Mouse (Mus musculus) intestine, postnatal 0 days (tissue): ENCODE data around the gene Tmem191c. TPM values are rescaled to one million over a fixed set of nuclear protein-coding genes. Genes with fewer than 3 reads are reported as not detected.

Experiments used
- ATAC-seq: fragments of 200-750 bp; cut with Nextera tagmentation; 2 replicates; pipeline ENCODE4 v1.8.0; 2017; ENCODE audit warnings: mild to moderate bottlenecking, moderate TSS enrichment, moderate library complexity
- H3K27ac ChIP-seq: fragments of 300-500 bp; sonication (generic); 2 replicates; pipeline ENCODE4 v1.5.1; 2014; ENCODE audit warnings: mild to moderate bottlenecking, low read depth, low read length, moderate library complexity
- H3K27me3 ChIP-seq: fragments of 300-500 bp; sonication (generic); replicated peaks from 2 replicates; pipeline ENCODE4 v1.6.1; 2014; ENCODE audit warnings: low read length, mixed read lengths; ENCODE audit not compliant: control insufficient read depth, insufficient read depth
- H3K36me3 ChIP-seq: fragments of 300-500 bp; sonication (generic); 2 replicates; pipeline ENCODE4 v1.6.1; 2014; ENCODE audit warnings: mild to moderate bottlenecking, moderate library complexity; ENCODE audit not compliant: control insufficient read depth, insufficient read depth
- H3K4me1 ChIP-seq: fragments of 300-500 bp; sonication (generic); replicated peaks from 2 replicates; pipeline ENCODE4 v1.6.1; 2014; ENCODE audit warnings: antibody characterized with exemption, low read length, mixed read lengths; ENCODE audit not compliant: control insufficient read depth, insufficient read depth
- H3K4me2 ChIP-seq: fragments of 300-500 bp; sonication (generic); replicated peaks from 2 replicates; pipeline ENCODE4 v1.6.1; 2014; ENCODE audit warnings: low read depth, mild to moderate bottlenecking, moderate library complexity
- H3K4me3 ChIP-seq: fragments of 300-500 bp; sonication (generic); 2 replicates; pipeline ENCODE4 v1.5.1; 2014; ENCODE audit warnings: low read depth, low read length
- H3K9ac ChIP-seq: fragments of 300-500 bp; sonication (generic); 2 replicates; pipeline ENCODE4 v1.6.1; 2014; ENCODE audit warnings: mild to moderate bottlenecking, low read depth, low read length
- H3K9me3 ChIP-seq: fragments of 300-500 bp; sonication (generic); 2 replicates; pipeline ENCODE4 v1.6.1; 2016; ENCODE audit warnings: mixed run types; ENCODE audit not compliant: control insufficient read depth
- CTCF ChIP-seq: sonication (generic); IDR thresholded peaks from 2 replicates; pipeline ENCODE4 v1.5.1; 2016; ENCODE audit warnings: low read depth, mild to moderate bottlenecking, control low read depth, antibody characterized with exemption, moderate library complexity
- WGBS: fragments of 180-500 bp; shearing (Covaris S2); extraction: QIAGEN DNeasy Blood & Tissue Kit; methylation state at CpG from one replicate; pipeline ENCODE4 v1.1.7; 2014; 5-methylcytosine and 5-hydroxymethylcytosine counted together
- polyA plus RNA-seq: library from polyadenylated mRNA; unstranded; fragments of >200 nt; fragmentation: Nextera tagmentation; extraction: Ambion mirVana; gene quantifications from 2 replicates; pipeline ENCODE4 v1.2.1, GENCODE M21; 2015

The Tmem191c gene
- polyA plus RNA-seq, 1 experiment from 2014 or later = 4.8 TPM

DNA sequence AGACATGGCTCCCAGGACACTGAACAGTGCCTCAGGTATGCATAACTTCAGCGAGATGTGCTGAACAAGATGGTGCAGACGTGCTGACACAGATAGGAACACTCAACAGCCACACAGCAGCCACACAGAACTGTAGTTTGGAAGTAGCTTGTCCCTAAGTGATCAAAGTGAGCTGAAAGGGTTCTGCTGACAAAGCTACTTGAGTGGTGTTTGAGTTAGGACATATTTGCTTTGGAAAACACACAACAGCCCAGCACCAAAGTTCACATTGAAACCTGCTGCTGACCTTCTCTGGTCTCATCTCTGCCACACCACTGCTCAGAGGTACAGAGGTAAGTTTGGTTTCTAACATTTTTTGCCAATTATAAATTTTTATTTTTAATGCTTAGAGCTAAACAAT, 55.2 kb downstream of the Tmem191c start, which contains the start of gene Serpind1:
Serpind1 (plus strand) TSS at position 256 of the 400 bp plus-strand sequence.
- H3K27ac ChIP-seq = 0 out of 2 replicates have a peak within 1 kb of the TSS, but pooled peaks have one; percentile 21
- H3K4me2 ChIP-seq = no peak within 1 kb of the TSS
- WGBS = 63% methylated on average over 2 of the region's 2 CpGs
- peaks cover 2% of the 10 kb centered on the region; the same call in 1 of the 2 replicates for H3K36me3 ChIP-seq
- no peaks in the 10 kb centered on the region for H3K27me3 ChIP-seq
- H3K4me1 ChIP-seq = no peaks in the 10 kb centered on the region
- no peak for ATAC-seq
- no peak within 1 kb of the TSS for H3K9ac ChIP-seq
- no peak within 1 kb of the TSS for H3K4me3 ChIP-seq
- H3K9me3 ChIP-seq = no peaks in the 10 kb centered on the region
- no peak for TF ChIP-seq CTCF

DNA sequence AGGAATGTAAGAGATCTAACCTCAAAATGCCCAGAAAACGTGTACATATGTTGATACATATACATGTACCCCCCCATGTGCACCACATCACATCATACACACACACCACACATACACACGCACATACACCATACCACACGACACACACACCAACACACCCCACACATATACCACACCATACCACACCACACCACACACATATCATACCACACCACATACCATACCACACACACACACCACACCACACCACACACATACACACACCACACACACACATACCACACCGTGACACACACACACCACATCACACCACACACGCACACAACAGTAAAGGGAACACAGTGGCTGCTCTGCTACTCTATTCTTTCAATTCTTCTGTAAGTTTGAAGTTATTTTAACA, 56.0 kb downstream of the Tmem191c start:
- no peak overlapping the region for H3K4me2 ChIP-seq
- H3K4me1 ChIP-seq = no peaks in the 10 kb centered on the region
- ATAC-seq = no peak
- 95% methylated on average over 5 of the region's 5 CpGs for WGBS
- no peak overlapping the region for H3K4me3 ChIP-seq
- TF ChIP-seq CTCF = no peak
- H3K27me3 ChIP-seq = no peaks in the 10 kb centered on the region
- H3K36me3 ChIP-seq = peaks cover 4% of the 10 kb centered on the region; the same call in 1 of the 2 replicates
- no peaks in the 10 kb centered on the region for H3K9me3 ChIP-seq
- H3K27ac ChIP-seq = no peak overlapping the region
- H3K9ac ChIP-seq = no peak overlapping the region

Other genes with a start within 250 kb of the Tmem191c start
- 3.4 and 3.6 TPM in 2 replicates for gene Ypel1, start 206.4 kb upstream of the Tmem191c start, polyA plus RNA-seq
- 71.9 and 78.7 TPM in 2 replicates for gene Ppil2, start 164.8 kb upstream of the Tmem191c start, polyA plus RNA-seq
- gene 2610318N02Rik, start 150.9 kb upstream of the Tmem191c start, polyA plus RNA-seq = 7.1 and 7.9 TPM in 2 replicates
- gene Sdf2l1, start 143.7 kb upstream of the Tmem191c start, polyA plus RNA-seq = 67.9 and 70.3 TPM in 2 replicates
- gene Ydjc, start 131.5 kb upstream of the Tmem191c start, polyA plus RNA-seq = 24.6 and 28.8 TPM in 2 replicates
- 1.7 and 2.0 TPM in 2 replicates for gene Ccdc116, start 128.8 kb upstream of the Tmem191c start, polyA plus RNA-seq
- gene Ube2l3, start 73.4 kb upstream of the Tmem191c start, polyA plus RNA-seq = 294 and 319 TPM in 2 replicates
- 0.14 and 0.21 TPM in 2 replicates for gene Rimbp3, start 67.5 kb upstream of the Tmem191c start, polyA plus RNA-seq
- gene Hic2, start 42.5 kb upstream of the Tmem191c start, polyA plus RNA-seq = 1.4 and 1.9 TPM in 2 replicates
- gene Serpind1, start 55.3 kb downstream of the Tmem191c start, polyA plus RNA-seq = 0.09 and 0.14 TPM in 2 replicates
- gene Snap29, start 129.9 kb downstream of the Tmem191c start, polyA plus RNA-seq = 15.5 and 16.8 TPM in 2 replicates
- gene Pi4ka, start 130.2 kb downstream of the Tmem191c start, polyA plus RNA-seq = 20.5 and 23.3 TPM in 2 replicates
- 29.9 and 36.9 TPM in 2 replicates for gene Crkl, start 175.9 kb downstream of the Tmem191c start, polyA plus RNA-seq
- 7.2 and 8.6 TPM in 2 replicates for gene Aifm3, start 213.5 kb downstream of the Tmem191c start, polyA plus RNA-seq
- gene Lztr1, start 232.6 kb downstream of the Tmem191c start, polyA plus RNA-seq = 129 and 137 TPM in 2 replicates